Mouse (Mus musculus) embryonic fibroblast, embryonic 13.5 days (primary cell): ENCODE measurements around the gene N4bp3. TPM values are rescaled to one million over a fixed set of nuclear protein-coding genes. Genes with fewer than 3 reads are reported as not detected.
"Not testable (repeated sequence)": the region's sequence is repeated elsewhere in the genome, so short reads cannot be mapped to it uniquely, and the experiment has no call there.

Source experiments
- H3K27ac ChIP-seq: 2 replicates; pipeline ENCODE4 v1.5.1; 2012; ENCODE audit warnings: low read length, control low read depth, inconsistent platforms; ENCODE audit not compliant: insufficient read depth
- H3K4me1 ChIP-seq: 2 replicates; pipeline ENCODE4 v1.6.1; 2011; ENCODE audit warnings: low read length; ENCODE audit not compliant: control insufficient read depth, insufficient read depth
- H3K4me3 ChIP-seq: 2 replicates; pipeline ENCODE4 v1.5.1; 2011; ENCODE audit warnings: mild to moderate bottlenecking, control low read depth, low read length; ENCODE audit not compliant: insufficient read depth
- CTCF ChIP-seq: IDR thresholded peaks from 2 replicates; pipeline ENCODE4 v1.5.1; 2011; ENCODE audit warnings: mild to moderate bottlenecking, control low read depth, low read length, moderate library complexity, borderline replicate concordance; ENCODE audit not compliant: insufficient read depth
- POLR2A ChIP-seq: IDR thresholded peaks from 2 replicates; pipeline ENCODE4 v1.6.1; 2011; ENCODE audit warnings: low read depth, mild to moderate bottlenecking, control low read depth, low read length, moderate library complexity
- polyA plus RNA-seq: library from polyadenylated mRNA; stranded (reverse); fragments of >200 nt; gene quantifications from 2 replicates; pipeline ENCODE4 v1.2.4, GENCODE M21; 2011; ENCODE audit warnings: low read depth; ENCODE audit not compliant: missing spikeins, insufficient read length

The N4bp3 gene
- polyA plus RNA-seq, 1 experiment = 1.8 TPM

- H3K27ac ChIP-seq = no peak overlapping the region
- no peak for TF ChIP-seq CTCF
- TF ChIP-seq POLR2A = no peak
- peak overlapping the region; percentile 26; the same call in 1 of the 2 replicates for H3K4me3 ChIP-seq
- H3K4me1 ChIP-seq = peaks cover 8% of the 10 kb centered on the region; the same call in 1 of the 2 replicates
Observed at GRCm38 (mm10) chr11:51618894-51619408, 31.7 kb downstream of the N4bp3 start.

- H3K4me3 ChIP-seq = no peak overlapping the region
- H3K27ac ChIP-seq = no peak overlapping the region
- H3K4me1 ChIP-seq = peaks cover 8% of the 10 kb centered on the region; the same call in 1 of the 2 replicates
- TF ChIP-seq POLR2A (no peak), CTCF (peak; percentile 56; the same call in 1 of the 2 replicates)
Observed at GRCm38 (mm10) chr11:51617693-51618092, 32.9 kb downstream of the N4bp3 start.

GRCm38 (mm10) chr11:51616113-51616512 lies 34.5 kb downstream of the N4bp3 start:
- H3K27ac ChIP-seq, H3K4me1 ChIP-seq, H3K4me3 ChIP-seq: not testable (repeated sequence)

GRCm38 (mm10) chr11:51615601-51616000 lies 35.0 kb downstream of the N4bp3 start:
- TF ChIP-seq POLR2A (peak; percentile 97), CTCF (no peak)
- peak overlapping the region; percentile 55 for H3K27ac ChIP-seq
- peak overlapping the region; percentile 41 for H3K4me3 ChIP-seq
- H3K4me1 ChIP-seq = no peaks in the 10 kb centered on the region

- TF ChIP-seq POLR2A (0 out of 2 replicates have a peak, but pooled peaks have one; percentile 0), CTCF (no peak)
- H3K4me3 ChIP-seq = peak overlapping the region; percentile 41; the same call in 1 of the 2 replicates
- H3K4me1 ChIP-seq = no peaks in the 10 kb centered on the region
- peak overlapping the region; percentile 55 for H3K27ac ChIP-seq
Observed at GRCm38 (mm10) chr11:51615129-51615528, 35.5 kb downstream of the N4bp3 start.

GRCm38 (mm10) chr11:51614256-51614655 lies 36.4 kb downstream of the N4bp3 start:
- H3K4me3 ChIP-seq = no peak overlapping the region
- H3K4me1 ChIP-seq = no peaks in the 10 kb centered on the region
- TF ChIP-seq POLR2A (no peak), CTCF (no peak)
- H3K27ac ChIP-seq = no peak overlapping the region

GRCm38 (mm10) chr11:51609940-51610339 lies 40.7 kb downstream of the N4bp3 start:
- not testable (repeated sequence) for H3K27ac ChIP-seq, H3K4me1 ChIP-seq, H3K4me3 ChIP-seq

- Histone ChIP-seq H3K27ac (no peak overlapping the region), H3K4me1 (no peaks in the 10 kb centered on the region; the same call in 1 of the 2 replicates), H3K4me3 (no peak overlapping the region)
- TF ChIP-seq POLR2A = no peak
- no peak for TF ChIP-seq CTCF
Observed at GRCm38 (mm10) chr11:51609266-51609909, 41.3 kb downstream of the N4bp3 start.

GRCm38 (mm10) chr11:51607096-51607738 lies 43.4 kb downstream of the N4bp3 start:
- no peak for TF ChIP-seq CTCF
- no peak for TF ChIP-seq POLR2A
- H3K4me1 ChIP-seq = peaks cover 4% of the 10 kb centered on the region
- H3K4me3 ChIP-seq = peak overlapping the region; percentile 61
- H3K27ac ChIP-seq = peak overlapping the region; percentile 51

GRCm38 (mm10) chr11:51606447-51607095 lies 44.1 kb downstream of the N4bp3 start, which contains the start of gene Hnrnpab:
TSS of gene Hnrnpab (minus strand) at chr11:51606847.
- Histone ChIP-seq H3K27ac (peak within 1 kb of the TSS; percentile 62), H3K4me3 (peak within 1 kb of the TSS; percentile 98), H3K4me1 (peaks cover 4% of the 10 kb centered on the region)
- TF ChIP-seq POLR2A (peak; percentile 100), CTCF (no peak)
